Mouse (Mus musculus): ENCODE results near the gene Afap1. TPM values are rescaled to one million over a fixed set of nuclear protein-coding genes. Genes with fewer than 3 reads are reported as not detected.

Gene Afap1
- polyA plus RNA-seq, 1 experiment, result 31.7 TPM

DNA sequence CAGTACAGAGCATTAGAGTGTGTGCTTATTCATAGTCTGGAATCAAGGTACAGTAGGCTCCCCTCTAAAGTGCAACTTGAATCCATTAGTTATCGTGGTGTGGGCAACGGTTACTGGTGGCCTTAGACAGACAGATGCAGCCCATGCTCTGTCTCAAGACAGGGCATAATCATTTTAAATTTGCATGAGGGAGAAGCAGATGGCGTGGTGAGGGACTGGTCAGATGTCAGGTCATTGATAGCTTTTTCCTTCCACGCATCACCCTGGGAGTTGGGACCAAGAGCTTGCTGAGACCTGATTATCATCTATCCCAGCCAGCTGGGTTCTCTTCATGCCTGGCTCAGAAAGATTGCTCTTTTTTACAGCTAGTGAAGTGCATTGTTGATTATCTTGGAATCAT lies 27.0 kb downstream of the Afap1 start:
- Histone ChIP-seq H3K9me3 (replicated peaks; ENCODE audit: control insufficient read depth, insufficient read depth, low read length, poor library complexity, severe bottlenecking) (no peaks in the 10 kb centered on the region), H3K4me3 (ENCODE audit: low read depth, low read length) (no peak overlapping the region), H3K9ac (ENCODE audit: low read depth, poor library complexity, severe bottlenecking) (no peak overlapping the region), H3K36me3 (ENCODE audit: control insufficient read depth, insufficient read depth, low read length, poor library complexity, severe bottlenecking) (no peaks in the 10 kb centered on the region), H3K27me3 (ENCODE audit: control insufficient read depth, insufficient read depth, low read length, poor library complexity, severe bottlenecking) (no peaks in the 10 kb centered on the region), H3K4me1 (ENCODE audit: control insufficient read depth, insufficient read depth, low read length) (peaks cover 5% of the 10 kb centered on the region), H3K27ac (ENCODE audit: insufficient read depth, low read length) (no peak overlapping the region)
- no peak for TF ChIP-seq CTCF (IDR thresholded peaks at IDR 0.05; ENCODE audit: low read depth, low read length)
- no peak for TF ChIP-seq EP300 (IDR thresholded peaks at IDR 0.05; ENCODE audit: insufficient read depth, low read depth, low read length)
- TF ChIP-seq POLR2A (IDR thresholded peaks at IDR 0.05; ENCODE audit: insufficient read depth, low read length), result no peak

- Histone ChIP-seq H3K9ac (ENCODE audit: low read depth, poor library complexity, severe bottlenecking) (no peak overlapping the region), H3K4me1 (ENCODE audit: control insufficient read depth, insufficient read depth, low read length) (peaks cover 5% of the 10 kb centered on the region), H3K36me3 (ENCODE audit: control insufficient read depth, insufficient read depth, low read length, poor library complexity, severe bottlenecking) (no peaks in the 10 kb centered on the region), H3K9me3 (replicated peaks; ENCODE audit: control insufficient read depth, insufficient read depth, low read length, poor library complexity, severe bottlenecking) (no peaks in the 10 kb centered on the region), H3K27ac (ENCODE audit: insufficient read depth, low read length) (no peak overlapping the region), H3K27me3 (ENCODE audit: control insufficient read depth, insufficient read depth, low read length, poor library complexity, severe bottlenecking) (no peaks in the 10 kb centered on the region), H3K4me3 (ENCODE audit: low read depth, low read length) (no peak overlapping the region)
- TF ChIP-seq POLR2A (IDR thresholded peaks at IDR 0.05; ENCODE audit: insufficient read depth, low read length), result no peak
- no peak for TF ChIP-seq EP300 (IDR thresholded peaks at IDR 0.05; ENCODE audit: insufficient read depth, low read depth, low read length)
- no peak for TF ChIP-seq CTCF (IDR thresholded peaks at IDR 0.05; ENCODE audit: low read depth, low read length)
These were observed 27.4 kb downstream of the Afap1 start for GRCm38 (mm10) chr5:35920557-35920956.

- H3K27ac ChIP-seq (ENCODE audit: insufficient read depth, low read length), result no peak overlapping the region
- no peak for TF ChIP-seq EP300 (IDR thresholded peaks at IDR 0.05; ENCODE audit: insufficient read depth, low read depth, low read length)
- TF ChIP-seq CTCF (IDR thresholded peaks at IDR 0.05; ENCODE audit: low read depth, low read length), result no peak
- TF ChIP-seq POLR2A (IDR thresholded peaks at IDR 0.05; ENCODE audit: insufficient read depth, low read length), result no peak
- H3K4me3 ChIP-seq (ENCODE audit: low read depth, low read length), result no peak overlapping the region
- no peaks in the 10 kb centered on the region for H3K36me3 ChIP-seq (ENCODE audit: control insufficient read depth, insufficient read depth, low read length, poor library complexity, severe bottlenecking)
- peaks cover 5% of the 10 kb centered on the region for H3K4me1 ChIP-seq (ENCODE audit: control insufficient read depth, insufficient read depth, low read length)
- H3K9ac ChIP-seq (ENCODE audit: low read depth, poor library complexity, severe bottlenecking), result no peak overlapping the region
- no peaks in the 10 kb centered on the region for H3K27me3 ChIP-seq (ENCODE audit: control insufficient read depth, insufficient read depth, low read length, poor library complexity, severe bottlenecking)
- no peaks in the 10 kb centered on the region for H3K9me3 ChIP-seq (replicated peaks; ENCODE audit: control insufficient read depth, insufficient read depth, low read length, poor library complexity, severe bottlenecking)
These were observed 28.0 kb downstream of the Afap1 start for GRCm38 (mm10) chr5:35921141-35921540.

GRCm38 (mm10) chr5:35921595-35922254 lies 28.6 kb downstream of the Afap1 start:
- H3K4me3 ChIP-seq (ENCODE audit: low read depth, low read length), result no peak overlapping the region
- no peak for TF ChIP-seq POLR2A (IDR thresholded peaks at IDR 0.05; ENCODE audit: insufficient read depth, low read length)
- TF ChIP-seq CTCF (IDR thresholded peaks at IDR 0.05; ENCODE audit: low read depth, low read length), result no peak
- no peak overlapping the region for H3K9ac ChIP-seq (ENCODE audit: low read depth, poor library complexity, severe bottlenecking)
- H3K27me3 ChIP-seq (ENCODE audit: control insufficient read depth, insufficient read depth, low read length, poor library complexity, severe bottlenecking), result no peaks in the 10 kb centered on the region
- H3K4me1 ChIP-seq (ENCODE audit: control insufficient read depth, insufficient read depth, low read length), result peaks cover 5% of the 10 kb centered on the region
- no peaks in the 10 kb centered on the region for H3K36me3 ChIP-seq (ENCODE audit: control insufficient read depth, insufficient read depth, low read length, poor library complexity, severe bottlenecking)
- H3K27ac ChIP-seq (ENCODE audit: insufficient read depth, low read length), result no peak overlapping the region
- H3K9me3 ChIP-seq (replicated peaks; ENCODE audit: control insufficient read depth, insufficient read depth, low read length, poor library complexity, severe bottlenecking), result no peaks in the 10 kb centered on the region

DNA sequence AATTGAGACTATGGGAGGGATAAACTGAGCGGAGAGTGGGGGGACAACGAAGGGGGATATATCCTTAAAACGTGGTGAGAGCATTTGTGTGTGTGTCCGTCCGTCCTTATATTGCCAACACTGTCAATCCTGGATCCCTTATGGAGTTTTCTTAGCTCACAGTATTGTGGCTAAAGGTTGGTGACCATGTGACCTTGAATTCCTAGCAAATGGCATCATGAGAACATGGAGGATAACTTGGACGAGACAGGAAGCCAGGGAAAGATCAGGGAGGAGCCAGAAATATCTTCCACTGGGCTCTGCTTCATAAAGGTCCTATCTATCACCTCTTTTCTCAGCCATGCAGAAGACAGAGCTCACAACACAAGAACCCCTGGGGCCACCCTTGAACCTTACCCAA lies 30.3 kb downstream of the Afap1 start:
- Histone ChIP-seq H3K4me1 (ENCODE audit: control insufficient read depth, insufficient read depth, low read length) (no peaks in the 10 kb centered on the region), H3K36me3 (ENCODE audit: control insufficient read depth, insufficient read depth, low read length, poor library complexity, severe bottlenecking) (no peaks in the 10 kb centered on the region), H3K9ac (ENCODE audit: low read depth, poor library complexity, severe bottlenecking) (no peak overlapping the region), H3K9me3 (replicated peaks; ENCODE audit: control insufficient read depth, insufficient read depth, low read length, poor library complexity, severe bottlenecking) (no peaks in the 10 kb centered on the region), H3K27me3 (ENCODE audit: control insufficient read depth, insufficient read depth, low read length, poor library complexity, severe bottlenecking) (no peaks in the 10 kb centered on the region), H3K4me3 (ENCODE audit: low read depth, low read length) (no peak overlapping the region), H3K27ac (ENCODE audit: insufficient read depth, low read length) (no peak overlapping the region)
- no peak for TF ChIP-seq POLR2A (IDR thresholded peaks at IDR 0.05; ENCODE audit: insufficient read depth, low read length)
- no peak for TF ChIP-seq CTCF (IDR thresholded peaks at IDR 0.05; ENCODE audit: low read depth, low read length)
- TF ChIP-seq EP300 (IDR thresholded peaks at IDR 0.05; ENCODE audit: insufficient read depth, low read depth, low read length), result no peak

- H3K9ac ChIP-seq (ENCODE audit: low read depth, poor library complexity, severe bottlenecking), result no peak overlapping the region
- H3K4me3 ChIP-seq (ENCODE audit: low read depth, low read length), result no peak overlapping the region
- H3K36me3 ChIP-seq (ENCODE audit: control insufficient read depth, insufficient read depth, low read length, poor library complexity, severe bottlenecking), result no peaks in the 10 kb centered on the region
- no peaks in the 10 kb centered on the region for H3K27me3 ChIP-seq (ENCODE audit: control insufficient read depth, insufficient read depth, low read length, poor library complexity, severe bottlenecking)
- H3K9me3 ChIP-seq (replicated peaks; ENCODE audit: control insufficient read depth, insufficient read depth, low read length, poor library complexity, severe bottlenecking), result no peaks in the 10 kb centered on the region
- no peaks in the 10 kb centered on the region for H3K4me1 ChIP-seq (ENCODE audit: control insufficient read depth, insufficient read depth, low read length)
- no peak for TF ChIP-seq POLR2A (IDR thresholded peaks at IDR 0.05; ENCODE audit: insufficient read depth, low read length)
- TF ChIP-seq EP300 (IDR thresholded peaks at IDR 0.05; ENCODE audit: insufficient read depth, low read depth, low read length), result no peak
- no peak for TF ChIP-seq CTCF (IDR thresholded peaks at IDR 0.05; ENCODE audit: low read depth, low read length)
- H3K27ac ChIP-seq (ENCODE audit: insufficient read depth, low read length), result no peak overlapping the region
These were observed 32.1 kb downstream of the Afap1 start for GRCm38 (mm10) chr5:35925171-35925634.

Data from ES-Bruce4 (cell line).